8 mouse cellular contexts compared by ENCODE assay signal in genomic region chr9:26999461-27000395, GRCm38 (mm10). TPM values are rescaled to one million over a fixed set of nuclear protein-coding genes. Genes with fewer than 3 reads are reported as not detected.
A peak's percentile ranks its signal among the peaks of the same experiment; 100 is the strongest.
DNase-seq lines count a peak whose midpoint lies in the region; ATAC-seq and TF ChIP-seq lines count a peak whose summit lies in the region.

Gene Acad8 (minus strand): TSS chr9:26999566.
Gene Thyn1 (plus strand): TSS chr9:26999710.

- TF ChIP-seq CTCF in Patski (IDR thresholded peaks at IDR 0.05), result no peak

- ATAC-seq in Patski, result peak; percentile 99
- peak; percentile 100 for ATAC-seq in hindbrain, embryonic 13.5 days (ENCODE audit: low FRiP score)

- peak within 1 kb of the TSS; percentile 76 for H3K27ac ChIP-seq in hindbrain, embryonic 13.5 days

- WGBS in hindbrain, embryonic 13.5 days, result 1% methylated on average over 35 of the region's 35 CpGs

- CTCF ChIA-PET in Patski (lab: Charles Lee), result no interaction called here

- peak within 1 kb of the TSS; percentile 87 for H3K4me2 ChIP-seq in hindbrain, embryonic 13.5 days

- in situ Hi-C loops in Patski (cut with MboI; ENCODE audit: low pct_unique_long_range_greater_than_20kb), result no loop called here

- H3K9me3 ChIP-seq in hindbrain, embryonic 13.5 days, result no peaks in the 10 kb centered on the region

- H3K36me3 ChIP-seq in hindbrain, embryonic 13.5 days, result peaks cover 21% of the 10 kb centered on the region

- peak within 1 kb of the TSS; percentile 83 for H3K9ac ChIP-seq in hindbrain, embryonic 13.5 days

- DNase-seq in Patski (ENCODE audit: low read depth, low spot score), result peak; percentile 68
- peak; percentile 96 to 98 for DNase-seq in cerebellum, postnatal 14 days
- peak; percentile 93 to 95 for DNase-seq in frontal cortex, postnatal 14 days (ENCODE audit: low spot score in 2 of 2)
- peak; percentile 79 to 85 for DNase-seq in layer of hippocampus, postnatal 25 days (ENCODE audit: extremely low spot score in 1 of 2, low spot score in 1 of 2)
- DNase-seq in lung, postnatal 25 days (ENCODE audit: low spot score), result peak; percentile 97
- DNase-seq in retina, embryonic 14.5 days (ENCODE audit: low spot score), result peak; percentile 99
- DNase-seq in thymus, postnatal 4 days, result peak; percentile 95

- H3K4me1 ChIP-seq in hindbrain, embryonic 13.5 days (replicated peaks), result peaks cover 26% of the 10 kb centered on the region

- POLR2A ChIA-PET in Patski (lab: Charles Lee), result no interaction called here

- H3K4me3 ChIP-seq in hindbrain, embryonic 13.5 days, result peak within 1 kb of the TSS; percentile 73

- no peaks in the 10 kb centered on the region for H3K27me3 ChIP-seq in Patski
- H3K27me3 ChIP-seq in hindbrain, embryonic 13.5 days, result no peaks in the 10 kb centered on the region

RNA-seq across cellular contexts. Expression of gene Acad8, which starts in this region (rescaled TPM):
- 40.6 TPM for polyA plus RNA-seq in Patski (2021)
- polyA plus RNA-seq in hindbrain, embryonic 13.5 days (2015; fragmentation: Nextera tagmentation; extraction: Ambion mirVana), result 33.0 and 36.7 TPM in 2 replicates
- 10 to 100 TPM; 35.0 to 36.4 TPM for total RNA-seq in layer of hippocampus, postnatal 25 days (2021)

RNA-seq across cellular contexts. Expression of gene Thyn1, which starts in this region (rescaled TPM):
- polyA plus RNA-seq in Patski (2021), result 63.2 TPM
- polyA plus RNA-seq in hindbrain, embryonic 13.5 days (2015; fragmentation: Nextera tagmentation; extraction: Ambion mirVana), result 134 and 142 TPM in 2 replicates
- total RNA-seq in layer of hippocampus, postnatal 25 days (2021), result 10 to 100 TPM; 94.3 to 98.7 TPM

Comparison
In these comparisons a context has a peak if more than half of its experiments do, and no peak if none do; other contexts are left out.
1. Peak in every context shown above with its lines: DNase-seq, ATAC-seq, H3K4me3 ChIP-seq and H3K27ac ChIP-seq.